Mouse (Mus musculus) spleen, postnatal 14 days (tissue): ENCODE results near the gene Mettl26.

Source experiments
- DNase-seq, 2 experiments: peaks; one replicate each; pipeline ENCODE4 v3.0.0; 2021 to 2022; ENCODE audit warnings: low spot score in 2 of 2

Gene Mettl26

DNA sequence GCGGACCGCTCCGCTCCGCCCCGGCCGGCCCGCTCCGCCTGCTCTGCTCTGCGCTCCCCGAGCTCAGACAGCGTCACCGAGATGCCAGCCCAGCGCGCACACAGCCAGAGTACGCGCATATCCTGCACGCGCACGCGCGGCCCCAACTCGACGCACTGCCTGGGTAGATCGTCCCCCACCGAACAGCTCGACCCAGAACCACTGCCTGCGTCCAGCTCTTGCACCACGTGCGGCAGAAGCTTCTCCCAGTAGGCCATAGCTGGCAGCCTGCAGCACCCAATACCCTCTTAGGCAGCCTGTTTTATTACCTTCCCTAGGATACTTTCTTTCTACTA, 37.8 kb upstream of the Mettl26 start, which contains the start of gene Rhbdl1:
Rhbdl1 (minus strand) TSS at position 220 of the 335 bp plus-strand sequence.
- DNase-seq = no peak

DNA sequence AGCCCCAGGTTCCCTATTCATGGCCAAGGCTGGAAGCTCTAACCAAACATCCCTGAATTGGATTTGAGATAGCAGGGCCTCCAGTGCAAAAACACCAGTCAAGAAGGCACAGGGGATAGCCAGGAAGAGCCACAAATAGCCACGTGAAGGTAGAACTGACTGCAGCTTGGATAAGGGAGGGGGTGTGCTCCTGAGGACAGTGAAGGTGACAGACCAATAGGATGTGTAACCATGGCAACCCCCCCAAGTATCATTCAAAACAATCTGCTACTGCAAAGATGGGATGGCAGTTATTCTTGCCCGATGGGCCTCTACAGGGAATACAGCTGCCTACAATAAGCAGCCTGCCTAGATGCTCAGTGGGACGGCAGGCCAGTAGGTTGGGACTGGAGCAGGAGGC, 37.3 kb upstream of the Mettl26 start:
- no peak for DNase-seq

DNA sequence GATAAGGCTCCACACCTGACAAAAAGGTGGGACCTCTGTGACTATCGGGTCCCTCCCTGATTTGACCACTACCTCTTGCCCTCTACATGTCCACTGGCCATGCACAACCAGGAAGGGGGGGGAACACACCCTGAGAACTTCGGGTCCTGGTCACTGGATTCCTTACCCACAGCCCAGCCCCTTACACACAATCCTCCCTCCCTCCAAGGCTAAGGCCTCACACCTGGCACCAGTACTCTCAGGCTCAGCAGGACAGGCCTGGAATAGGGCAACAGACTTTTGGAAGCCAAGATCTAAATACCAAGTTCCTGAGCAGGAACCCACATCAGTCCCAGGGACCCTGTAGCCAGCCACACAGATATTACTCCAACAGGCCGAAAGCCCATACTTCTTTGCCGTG, 36.0 kb upstream of the Mettl26 start:
- no peak for DNase-seq

DNA sequence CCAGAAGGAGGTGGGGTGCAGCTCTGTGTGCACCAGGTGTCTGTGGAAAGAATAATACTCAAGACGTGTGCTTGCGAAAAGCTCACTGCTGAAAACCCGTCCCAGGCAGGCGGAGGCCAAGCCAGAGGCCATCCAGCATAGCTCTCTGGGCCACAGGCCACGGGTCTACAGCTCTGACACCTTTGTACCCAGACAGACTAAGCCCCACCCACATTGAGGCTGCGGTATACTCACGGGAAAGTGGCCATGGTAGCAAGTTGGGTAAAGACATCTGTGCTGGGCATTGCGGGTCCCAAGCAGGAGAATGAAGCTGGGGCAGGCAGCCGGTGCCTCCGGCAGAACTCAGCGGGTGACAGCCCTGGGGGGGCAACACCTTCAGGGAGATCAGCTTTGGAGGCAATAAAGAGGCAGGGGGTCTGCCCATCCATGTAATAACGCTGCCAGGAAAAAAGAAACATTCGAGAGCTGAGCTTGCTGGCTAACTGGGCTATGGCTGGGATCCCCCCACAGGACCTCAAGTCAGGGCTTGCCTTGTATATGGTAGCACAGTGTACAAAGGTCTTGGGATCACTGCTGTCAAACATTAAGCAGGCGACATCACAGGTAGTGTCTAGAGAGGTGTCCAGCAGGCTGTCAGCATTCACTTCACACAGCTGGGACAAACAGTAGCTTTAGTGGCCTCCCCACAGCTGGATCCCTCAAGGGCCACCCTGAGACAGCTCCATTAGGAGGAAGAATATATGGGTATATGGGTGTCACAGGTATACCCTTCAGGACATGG, 35.2 kb upstream of the Mettl26 start:
- DNase-seq = no peak

DNA sequence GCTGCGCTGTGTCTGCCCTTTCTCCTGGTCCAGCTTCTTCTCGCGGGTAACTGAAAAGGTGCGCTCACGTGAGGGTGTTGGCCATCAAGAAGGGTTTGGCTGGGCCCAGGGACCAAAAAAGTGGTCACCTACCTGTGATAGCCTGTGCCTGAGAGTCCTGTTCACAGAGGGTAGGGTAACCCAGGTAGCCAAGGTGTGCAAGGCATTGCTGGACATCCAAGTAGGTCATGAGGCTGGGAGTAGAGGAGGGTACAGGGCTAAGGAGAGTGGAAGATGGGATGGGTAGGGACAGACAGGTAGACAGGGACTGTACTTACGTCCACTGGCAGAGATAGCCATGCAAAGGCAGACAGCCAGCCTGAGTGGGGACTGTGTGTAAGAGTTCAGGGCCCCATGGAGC, 34.4 kb upstream of the Mettl26 start:
- DNase-seq = no peak

DNA sequence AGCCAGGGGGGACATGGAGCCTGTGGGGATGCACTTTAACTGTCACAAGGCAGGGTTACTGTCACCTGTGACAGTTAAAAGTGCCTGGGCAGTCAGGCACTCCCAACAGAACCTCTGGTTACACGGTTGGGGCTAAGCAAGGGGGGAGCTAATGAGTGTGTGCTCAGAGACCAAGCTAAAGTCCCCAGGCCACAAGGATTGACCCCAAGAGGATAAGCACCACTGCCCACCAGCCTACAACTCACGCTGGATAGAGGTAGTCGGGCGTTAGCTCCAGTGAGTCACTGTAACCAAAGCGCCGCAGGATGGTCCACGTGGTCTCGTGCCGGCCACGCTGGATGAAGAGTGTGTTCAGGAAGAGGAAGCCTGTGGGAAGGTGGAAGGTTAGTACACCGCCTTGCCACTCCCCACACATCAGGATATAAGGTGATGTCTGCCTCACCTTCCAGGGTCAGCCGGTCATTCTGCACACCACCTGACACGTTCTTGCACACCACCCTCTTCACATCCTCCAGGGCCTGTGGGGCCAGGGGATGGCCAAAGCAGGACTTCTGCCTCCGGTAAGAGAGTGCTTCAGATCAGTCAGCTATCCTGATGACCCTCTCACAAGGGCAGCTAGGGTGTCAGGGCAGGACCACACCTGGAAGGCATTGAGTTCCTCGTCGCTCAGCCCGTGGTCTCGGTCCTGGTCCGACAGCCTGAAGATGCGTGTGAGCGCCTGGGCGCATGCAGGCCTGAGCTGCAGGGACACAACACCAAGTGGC, 33.6 kb upstream of the Mettl26 start, which contains the start of gene Gm20683:
Gm20683 (minus strand) TSS at position 647 of the 764 bp plus-strand sequence.
- DNase-seq = no peak

DNA sequence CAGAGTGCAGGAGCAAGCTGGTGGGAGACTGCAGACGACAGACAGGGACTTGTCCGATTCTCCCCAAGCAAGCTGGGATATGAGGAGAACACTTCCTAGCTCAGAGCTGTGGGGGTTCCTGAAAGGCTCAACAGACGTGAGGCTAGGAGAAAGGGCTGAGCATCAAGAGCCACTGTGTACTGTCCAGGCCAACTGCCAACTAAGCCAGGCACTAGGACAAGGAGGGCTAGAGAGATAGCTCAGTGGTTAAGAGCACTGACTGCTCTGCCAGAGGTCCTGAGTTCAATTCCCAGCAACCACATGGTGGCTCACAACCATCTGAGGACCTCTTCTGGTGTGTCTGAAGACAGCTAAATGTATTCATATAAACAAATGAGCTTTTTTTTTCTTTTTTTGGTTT, 32.4 kb upstream of the Mettl26 start:
- DNase-seq = no peak

DNA sequence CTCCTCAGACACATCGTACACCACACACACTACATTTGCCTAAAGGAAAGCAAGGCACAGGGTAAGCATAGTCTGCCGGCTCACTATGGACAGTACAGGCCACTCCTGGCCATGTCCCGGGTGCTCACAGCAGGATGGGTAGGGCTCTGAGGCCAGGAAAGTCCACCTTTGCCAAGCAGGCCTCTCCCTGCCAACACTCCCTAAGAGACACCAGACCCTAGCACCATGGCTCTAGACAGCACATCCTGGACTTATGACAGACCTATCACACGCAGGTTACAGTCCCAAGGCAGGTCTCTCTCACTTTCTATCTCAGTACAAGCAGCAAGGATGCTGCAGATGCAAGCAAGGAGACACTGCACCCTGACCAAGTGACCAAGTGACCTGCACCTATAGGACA, 31.8 kb upstream of the Mettl26 start:
- DNase-seq = no peak

DNA sequence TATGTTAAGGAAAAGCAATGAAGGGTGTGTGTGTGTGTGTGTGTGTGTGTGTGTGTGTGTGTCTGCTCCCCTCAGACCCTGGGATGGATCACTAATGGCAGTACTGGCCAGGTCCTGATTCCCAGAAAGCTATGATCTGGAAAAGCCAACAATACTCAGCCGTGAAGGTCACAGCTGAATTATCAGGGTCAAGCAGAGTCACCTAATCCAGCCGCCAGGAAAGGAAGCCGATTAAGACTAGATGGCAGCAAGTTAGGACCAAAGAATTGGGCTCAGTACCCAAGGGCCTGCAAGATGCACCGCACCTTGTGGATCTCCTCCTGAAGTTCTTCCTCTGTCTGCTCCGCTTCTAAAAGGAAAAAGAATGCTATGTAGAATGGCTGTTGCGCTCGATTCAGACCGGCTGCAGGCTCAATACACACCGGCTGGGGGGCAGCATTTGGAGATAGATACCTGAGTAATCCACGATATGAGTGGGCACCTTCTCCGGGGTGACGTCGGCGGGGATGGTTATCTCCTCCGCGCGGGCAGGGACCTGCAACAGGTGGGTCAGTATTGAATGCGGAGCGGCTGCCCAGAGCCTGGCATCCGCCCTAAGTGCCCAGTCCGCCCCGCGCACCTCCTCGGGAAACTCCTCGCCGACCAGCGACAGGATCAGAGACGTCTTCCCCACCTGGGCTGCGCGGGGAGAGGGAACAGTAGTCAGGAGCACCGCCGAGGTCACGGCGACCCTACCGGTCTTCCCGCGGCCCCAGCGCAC, 31.1 kb upstream of the Mettl26 start:
- no peak for DNase-seq

DNA sequence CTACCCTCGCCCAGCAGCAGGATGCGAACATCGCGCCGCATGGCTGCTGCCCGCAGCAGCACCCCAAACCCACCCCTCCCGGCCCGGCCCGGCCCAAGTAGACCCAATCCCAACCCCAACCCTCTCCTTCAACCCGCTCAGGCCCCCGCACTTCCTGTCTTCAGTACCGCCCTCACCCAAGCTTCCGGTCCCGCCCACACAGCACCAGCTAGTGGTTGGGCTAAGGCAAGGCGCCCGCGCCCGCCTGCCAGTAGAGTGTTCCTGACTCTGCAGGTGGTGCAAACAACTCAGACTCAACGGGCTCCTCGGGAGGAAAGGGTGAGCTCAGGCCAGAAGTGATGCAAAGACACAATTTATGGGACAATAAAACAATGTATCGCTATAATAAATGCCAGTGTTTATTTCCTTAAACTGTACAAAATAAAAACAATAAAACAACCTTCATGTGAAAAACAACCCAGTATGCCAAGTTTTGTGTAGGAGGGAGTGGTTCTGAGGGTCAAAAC, 30.4 kb upstream of the Mettl26 start, which contains the start of gene Rhot2:
Rhot2 (minus strand) TSS at position 456 of the 506 bp plus-strand sequence.
- peak; percentile 86 to 93 for DNase-seq

DNA sequence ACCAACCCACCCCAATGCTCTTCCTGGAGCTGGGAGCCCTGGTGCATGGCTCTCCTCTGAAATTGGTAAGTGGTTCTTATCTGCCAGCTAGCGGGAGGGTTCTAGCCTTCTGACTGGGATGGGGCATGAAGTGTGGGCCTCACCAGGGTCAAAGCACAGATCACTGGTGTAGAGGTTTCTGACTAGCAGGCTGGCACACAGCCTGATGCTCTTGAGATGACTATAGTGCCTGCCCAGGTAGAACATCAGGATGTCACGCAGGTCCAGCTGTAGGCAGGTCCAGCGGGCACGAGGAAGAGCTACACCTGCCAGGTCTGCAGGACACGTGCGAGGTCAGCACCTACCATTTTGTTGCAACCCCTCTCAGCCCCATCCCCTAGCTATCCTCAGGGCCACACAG, 14.6 kb upstream of the Mettl26 start:
- DNase-seq = no peak

DNA sequence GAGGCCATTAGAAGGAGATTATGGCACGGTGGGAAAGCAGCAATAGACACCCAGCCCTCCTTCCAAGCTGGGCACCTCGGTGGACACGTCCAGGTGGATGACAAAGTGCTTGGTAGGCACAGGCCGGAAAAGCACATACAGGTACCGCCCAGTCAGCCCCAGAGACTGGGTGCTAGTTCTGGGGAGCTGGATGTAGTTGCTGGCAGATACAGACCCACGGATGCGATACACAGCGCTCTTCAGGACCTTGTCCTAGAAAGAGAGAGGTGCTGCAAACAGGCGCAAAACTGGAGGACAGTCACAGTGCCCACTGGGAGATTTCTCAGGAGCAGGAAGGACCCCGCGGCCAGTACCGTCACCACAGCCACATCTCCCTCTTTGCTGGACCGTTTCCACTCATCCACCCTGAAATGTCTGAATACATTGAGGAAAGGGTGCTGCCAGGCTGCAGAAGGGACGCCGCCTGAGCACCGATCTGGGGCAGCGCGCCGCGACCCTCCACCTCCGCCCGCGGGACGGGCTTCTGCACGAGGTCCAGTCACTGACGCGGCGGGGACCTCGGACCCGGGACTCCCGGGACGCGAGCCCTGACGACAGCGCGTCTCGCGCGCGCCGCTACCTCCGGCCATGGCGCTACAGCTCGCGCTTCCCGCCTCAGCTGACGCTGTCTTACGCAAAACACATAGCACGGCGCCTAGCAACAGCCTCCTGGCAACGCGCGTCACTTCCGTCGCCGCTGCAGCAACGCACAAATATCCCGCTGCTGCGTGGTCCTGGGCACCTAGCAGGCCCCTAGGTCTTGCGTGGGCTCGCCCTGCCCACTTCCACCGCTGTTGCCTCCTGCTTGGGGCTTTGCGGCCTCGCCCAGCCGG, 13.8 kb upstream of the Mettl26 start, which contains the start of gene Wdr90:
Wdr90 (minus strand) TSS at position 670 of the 872 bp plus-strand sequence.
- peak; percentile 75 to 86 for DNase-seq

DNA sequence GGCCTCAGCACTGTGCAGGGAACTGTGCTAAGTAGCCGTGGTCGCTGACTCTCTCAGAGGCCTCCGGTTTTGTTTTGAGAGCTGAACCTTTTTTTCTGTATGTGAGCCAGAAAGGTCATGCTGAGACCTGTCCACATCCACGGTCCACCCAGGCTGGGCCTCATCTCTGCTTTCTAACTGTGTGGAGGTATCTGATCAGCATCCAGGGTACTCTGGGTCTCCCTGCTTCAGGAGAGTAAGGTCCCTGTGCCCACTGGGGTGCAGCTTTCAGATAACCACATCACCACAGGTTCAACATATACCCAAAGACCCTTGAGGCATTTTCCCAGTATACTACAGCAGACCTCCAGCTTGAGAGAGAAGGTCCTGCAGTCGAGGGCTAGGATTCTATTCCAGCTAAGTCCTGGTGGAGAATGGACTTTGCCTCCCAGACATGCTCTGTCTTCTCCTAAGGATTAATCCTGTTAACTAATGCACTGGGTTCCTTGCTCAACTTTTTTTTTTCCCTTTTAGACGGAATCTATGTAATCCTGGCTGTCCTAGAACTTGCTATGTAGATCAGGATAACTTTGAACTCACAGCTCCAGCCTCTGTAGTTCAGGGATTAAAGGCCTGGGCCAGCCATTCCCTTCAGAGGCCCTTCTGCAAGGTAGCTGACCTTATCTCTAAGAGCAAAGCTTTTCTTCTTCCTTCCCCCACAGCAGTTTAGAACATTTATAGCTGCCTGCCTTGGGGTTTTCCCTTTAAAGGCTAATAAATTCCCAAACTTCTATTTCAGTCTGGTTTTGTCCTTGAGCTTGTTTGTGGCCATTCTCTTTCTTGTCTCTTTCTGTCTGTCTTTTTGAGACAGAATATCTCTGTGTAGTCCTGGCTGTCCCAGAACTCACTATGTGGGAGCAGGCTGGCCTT, 12.9 kb upstream of the Mettl26 start:
- no peak for DNase-seq

DNA sequence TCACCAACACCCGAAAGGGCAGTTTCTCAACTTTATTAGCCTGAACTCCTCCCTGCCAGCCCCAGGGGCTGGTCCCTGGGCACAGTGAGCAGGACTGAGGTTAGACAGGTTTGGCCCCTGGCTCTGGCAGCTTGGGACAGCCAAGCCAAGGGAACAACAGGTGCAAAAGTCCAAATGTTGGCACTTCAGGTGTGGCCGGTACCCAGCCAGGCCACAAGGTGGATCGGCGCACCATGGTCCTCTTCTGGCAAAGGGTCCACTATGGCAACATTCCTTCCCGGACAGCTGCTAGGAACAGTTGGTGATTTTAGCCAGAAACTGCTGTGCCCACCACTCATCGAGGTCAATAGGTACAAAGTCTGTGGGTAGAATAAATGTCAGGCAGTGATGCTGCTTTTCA, 11.2 kb upstream of the Mettl26 start:
- no peak for DNase-seq

DNA sequence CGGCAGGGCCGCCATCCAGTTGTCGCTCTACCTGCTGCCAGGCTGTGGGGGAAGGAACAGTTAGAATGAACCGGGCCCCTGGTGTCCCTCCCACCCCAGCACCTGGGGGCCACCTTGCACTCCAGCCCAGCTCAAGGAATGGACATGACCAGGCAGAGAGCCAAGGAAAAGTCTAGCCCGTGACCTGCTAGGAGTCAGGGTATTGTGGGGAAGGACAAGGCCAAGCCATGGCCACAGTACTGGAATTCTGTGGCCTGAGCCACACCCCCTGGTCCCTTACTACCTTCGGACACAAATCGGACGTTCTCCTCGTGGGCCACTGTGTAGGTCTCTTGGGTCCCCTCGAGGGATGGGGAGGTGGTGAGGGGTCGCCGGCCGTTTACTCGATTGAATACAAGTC, 10.6 kb upstream of the Mettl26 start:
- DNase-seq = no peak

DNA sequence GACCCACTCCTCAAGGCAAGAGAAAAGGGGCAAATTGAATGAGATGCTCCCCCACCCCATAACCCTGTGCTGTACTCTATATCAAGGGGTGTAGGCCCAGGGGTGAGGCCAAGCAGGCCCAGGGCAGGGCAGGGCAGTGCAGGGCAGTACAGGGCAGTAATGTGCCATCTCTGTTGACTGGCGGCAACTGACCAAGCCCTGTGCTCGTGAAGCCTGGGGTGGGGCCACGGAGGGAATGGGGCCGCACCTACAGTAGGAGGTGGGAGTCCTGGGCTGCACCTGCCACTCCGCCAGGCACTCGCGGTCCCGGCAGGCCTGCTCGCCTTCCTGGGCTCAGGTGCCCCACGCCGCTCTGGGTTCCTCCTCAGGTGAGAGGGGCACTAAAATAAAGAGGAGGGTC, 9.6 kb upstream of the Mettl26 start:
- DNase-seq = no peak

DNA sequence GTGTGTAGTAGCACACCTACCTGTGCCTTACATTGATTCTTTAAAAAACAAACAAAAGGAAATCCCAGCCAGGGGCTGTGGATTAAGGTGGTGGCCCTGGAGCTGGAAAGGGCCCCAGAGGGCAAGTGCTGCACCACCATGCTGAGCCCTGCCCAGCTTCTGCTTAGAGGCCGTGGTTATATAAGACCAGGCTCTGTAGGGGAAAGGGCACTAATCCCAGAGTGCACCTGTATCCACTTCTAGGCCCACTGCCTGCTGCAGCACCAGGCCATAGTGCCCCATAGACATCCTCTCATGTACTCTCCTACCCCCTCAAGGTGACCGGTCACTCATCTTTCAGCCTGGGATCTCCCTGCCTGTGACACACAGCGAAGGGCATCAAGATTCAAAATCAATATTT, 8.7 kb upstream of the Mettl26 start:
- no peak for DNase-seq

DNA sequence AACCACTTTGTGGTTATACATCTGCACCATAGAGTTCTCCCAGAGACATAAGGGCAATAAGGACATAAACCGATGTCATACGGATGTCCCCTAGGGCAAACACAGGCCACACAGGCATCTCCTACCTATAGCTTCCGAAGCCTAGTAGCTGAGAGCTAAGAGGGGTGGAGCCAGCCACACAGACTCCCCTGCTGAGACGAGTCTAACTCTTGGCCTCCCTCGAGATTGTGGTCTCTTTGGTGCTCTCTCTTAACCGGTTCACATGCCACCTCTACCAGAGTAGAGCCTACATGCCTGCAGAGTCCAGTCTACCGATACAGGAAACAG, 7.4 kb upstream of the Mettl26 start:
- DNase-seq = no peak

DNA sequence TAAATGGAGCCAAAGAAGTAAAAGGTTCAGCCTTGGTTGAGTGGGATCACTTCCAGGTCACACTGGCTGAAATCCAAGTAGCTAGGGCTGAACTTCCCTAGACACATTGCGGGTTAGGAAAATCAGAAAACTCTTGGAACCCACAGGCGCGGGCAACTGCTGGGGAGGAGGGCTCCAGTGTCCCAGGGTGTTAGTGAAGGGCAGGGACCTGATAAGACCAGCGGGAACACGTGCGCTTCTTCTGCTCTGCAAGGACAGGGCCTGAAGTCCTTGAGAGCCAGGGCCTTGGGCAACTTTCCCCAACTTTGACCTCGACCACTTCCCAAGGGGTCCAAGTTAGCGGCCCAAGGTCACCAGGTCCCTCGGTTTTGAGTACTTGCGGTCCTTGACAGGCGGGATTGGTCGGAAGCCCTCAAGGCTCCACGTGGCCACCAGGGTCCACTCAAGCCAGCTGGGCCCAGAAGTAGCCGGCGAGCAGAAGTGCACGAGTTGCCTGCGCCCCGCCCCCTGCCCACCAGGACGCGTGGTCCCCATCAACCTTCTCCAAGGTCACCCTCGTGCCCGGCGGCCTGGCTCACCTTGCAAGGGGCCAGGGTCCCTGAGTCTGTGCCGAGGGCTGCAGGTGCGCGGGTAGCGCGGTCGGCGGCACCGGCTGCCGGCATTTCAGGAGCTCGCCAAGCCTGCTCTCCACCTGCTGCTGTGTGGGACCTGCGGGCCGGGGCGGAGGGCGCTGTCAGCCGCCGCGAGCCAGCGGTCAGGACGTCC, 6.9 kb upstream of the Mettl26 start:
- DNase-seq = no peak
